Mouse (Mus musculus): Measurements from ENCODE around the gene Sdhaf1.

The Sdhaf1 gene

DNA sequence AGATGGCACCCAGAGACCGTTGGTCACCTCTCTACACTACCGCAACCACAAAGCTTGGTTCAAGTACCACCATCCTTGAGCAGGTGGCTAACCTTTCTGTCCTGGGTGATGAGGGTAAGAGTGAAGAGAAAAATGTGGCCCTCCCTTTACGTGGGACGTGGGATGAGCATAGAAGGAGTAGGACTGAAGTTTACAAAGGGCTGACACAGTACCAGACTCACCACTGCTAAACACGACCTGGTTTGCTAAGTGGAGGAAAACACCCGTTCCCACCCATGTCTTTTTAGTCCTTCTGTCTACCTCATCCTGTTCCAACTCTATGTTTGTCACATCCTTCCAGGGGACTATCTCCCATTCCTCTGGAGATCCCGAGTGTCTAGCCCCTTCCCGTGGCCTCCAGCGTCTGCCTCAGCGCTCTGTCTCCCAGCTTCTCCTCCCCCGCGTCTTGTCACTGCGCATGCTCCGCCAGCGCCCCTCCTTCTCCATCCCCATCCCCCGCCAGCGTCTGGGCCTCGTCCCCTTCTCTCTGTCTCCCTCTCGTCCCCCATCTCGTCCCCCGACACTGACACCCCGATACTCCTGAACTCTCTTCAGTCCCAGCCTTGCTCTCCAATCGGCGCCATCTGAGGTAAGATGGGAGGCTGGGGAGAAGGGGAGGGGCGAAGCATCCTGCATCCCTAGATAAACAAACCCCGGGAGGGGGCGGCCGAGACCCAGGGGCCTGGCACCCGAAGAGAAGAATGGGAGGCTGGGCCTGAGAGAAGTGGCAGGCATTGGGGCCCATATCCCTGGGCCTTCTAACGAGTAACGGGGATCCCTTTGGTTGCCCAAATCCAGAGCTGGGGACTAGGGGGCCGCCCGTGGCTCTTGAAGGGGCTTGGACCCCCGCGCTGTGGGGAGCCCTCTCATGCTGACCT lies 32.2 kb downstream of the Sdhaf1 start, which contains the start of gene Clip3:
TSS of gene Clip3 (plus strand) at position 514 of the 917 bp plus-strand sequence.
- peak; percentile 40 for DNase-seq

DNA sequence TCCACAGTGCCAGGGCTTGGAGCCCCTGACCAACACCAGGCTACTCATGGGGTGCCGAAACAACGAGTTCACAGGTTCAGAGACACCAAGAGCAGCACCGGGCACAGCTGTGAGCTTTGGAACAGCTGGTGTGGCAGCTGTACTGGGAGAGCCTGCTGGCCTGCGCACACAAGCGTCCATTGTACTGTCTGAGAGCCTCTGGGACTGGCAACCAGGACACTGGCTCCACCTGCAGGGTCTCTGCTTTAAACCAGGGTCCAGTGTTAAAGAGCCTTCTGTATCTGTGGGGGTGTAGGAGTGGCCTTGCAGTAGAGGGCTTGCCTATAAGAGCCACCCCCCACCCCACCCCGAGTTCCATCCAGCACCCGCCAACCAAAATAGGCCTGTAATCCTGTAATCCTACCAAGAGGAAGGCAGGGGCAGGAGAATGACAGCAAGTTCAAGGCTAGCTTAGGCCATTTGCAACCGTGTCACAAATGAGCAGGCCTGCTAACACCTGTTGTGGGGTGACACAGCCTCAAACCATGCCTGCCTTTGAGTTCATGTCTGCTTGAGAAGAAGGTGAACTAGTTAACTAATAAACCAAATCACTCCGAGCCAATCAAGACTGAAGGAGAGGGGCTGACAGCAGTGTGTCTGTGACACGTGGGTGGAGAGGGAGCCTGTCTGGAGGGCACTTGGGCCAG lies 33.8 kb downstream of the Sdhaf1 start:
- no peak for DNase-seq

DNA sequence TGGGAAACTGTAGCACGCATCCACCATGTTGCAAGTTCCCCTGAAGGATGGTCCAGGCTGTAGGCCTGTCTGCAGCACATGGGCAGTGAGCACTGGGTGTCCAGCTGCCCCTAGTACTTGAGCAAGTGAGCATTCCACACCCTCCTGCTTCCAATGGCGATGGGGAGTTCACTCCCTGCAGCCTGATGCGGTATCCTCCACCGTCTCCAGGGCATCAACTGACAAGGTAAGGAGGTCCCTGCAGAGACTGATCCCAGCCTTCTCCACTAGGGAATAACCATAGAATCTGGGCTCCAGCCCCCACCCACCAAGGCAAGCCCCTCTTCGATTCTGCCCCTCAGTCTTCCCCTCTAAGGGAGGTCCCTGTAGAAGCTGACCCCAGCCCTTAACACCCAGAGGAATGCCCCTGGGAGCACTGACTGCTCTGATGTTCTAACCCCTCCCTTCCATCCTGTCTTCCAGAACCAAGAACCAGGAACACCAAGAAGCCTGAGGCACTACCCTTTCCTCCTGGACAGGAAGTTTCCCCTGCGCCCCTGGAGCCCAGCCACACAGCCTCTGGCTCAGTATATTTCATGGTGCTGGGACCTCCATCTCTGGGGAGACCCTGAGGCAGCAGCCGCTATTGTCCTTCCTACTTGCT lies 34.5 kb downstream of the Sdhaf1 start:
- no peak for DNase-seq

DNA sequence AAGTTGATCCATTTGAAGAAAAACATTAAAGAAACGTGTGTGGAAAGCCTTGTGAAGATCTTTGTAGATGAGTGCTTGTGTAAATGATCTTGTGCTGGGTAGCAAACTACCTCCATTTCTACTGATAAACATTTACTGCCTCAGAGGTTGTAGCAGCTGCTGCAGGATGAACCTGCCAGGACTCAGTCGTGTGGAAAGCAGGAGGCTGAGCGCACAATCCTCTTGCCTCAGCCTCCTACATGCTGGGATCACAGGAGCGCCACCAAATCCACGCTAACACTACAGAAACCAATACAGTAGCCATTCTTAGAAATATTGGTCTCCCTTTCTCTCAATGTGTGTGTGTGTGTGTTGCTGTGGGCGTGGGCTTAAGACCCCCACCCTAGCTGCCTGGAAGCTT lies 35.6 kb downstream of the Sdhaf1 start:
- no peak for DNase-seq

DNA sequence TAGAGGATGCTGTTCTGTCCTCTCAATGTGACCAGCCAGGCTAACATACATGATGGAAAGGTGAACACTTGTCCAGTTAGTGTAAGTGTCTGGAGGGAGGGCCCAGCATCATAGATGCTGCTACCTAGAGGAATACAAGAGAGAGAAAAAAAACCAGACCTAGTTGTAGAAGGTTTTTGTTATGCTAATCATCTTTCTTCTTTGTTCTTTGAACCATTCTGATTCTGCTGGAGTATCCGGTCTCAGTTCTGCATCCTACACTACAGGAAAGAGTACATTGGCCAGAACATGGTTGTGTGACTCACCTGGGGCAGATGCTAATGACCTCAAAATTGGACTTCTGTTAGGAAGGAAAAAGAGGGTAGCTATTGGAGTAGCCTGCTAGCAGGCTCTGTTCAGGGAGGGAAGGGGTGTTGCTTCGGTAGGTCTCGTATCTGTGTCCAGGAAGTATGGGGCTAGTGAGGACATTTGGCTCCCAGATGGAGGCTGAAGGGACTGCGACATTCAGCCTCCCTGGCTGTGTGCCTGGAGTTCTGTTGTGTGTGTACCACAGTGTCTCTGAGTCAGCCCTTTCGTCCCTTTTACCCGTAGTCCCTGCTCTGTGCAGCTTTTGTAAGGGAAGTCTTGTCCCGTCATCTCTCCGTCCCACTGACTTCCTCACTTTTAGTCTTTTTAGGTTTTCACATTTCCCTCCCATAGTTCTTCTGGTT lies 36.8 kb downstream of the Sdhaf1 start:
- no peak for DNase-seq

DNA sequence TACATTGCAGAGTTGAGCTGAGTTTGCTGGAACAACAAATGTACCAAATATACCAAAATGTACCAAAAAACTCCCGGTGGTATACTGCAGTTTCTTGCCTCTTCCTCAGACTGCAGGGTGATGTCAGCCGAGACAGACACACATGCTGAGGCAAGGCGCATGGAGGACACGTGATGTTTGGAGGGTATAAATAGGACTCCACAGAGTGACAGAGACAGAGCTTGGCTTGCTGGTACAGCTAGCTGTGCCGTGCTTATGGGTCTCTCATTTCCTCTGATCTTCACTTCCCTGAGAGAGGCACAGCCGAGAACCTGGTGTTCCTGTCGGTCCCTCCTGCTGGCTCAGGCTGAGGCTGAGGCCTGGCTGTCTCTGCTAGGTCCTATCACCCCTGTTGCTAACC lies 41.0 kb downstream of the Sdhaf1 start:
- DNase-seq, result no peak

DNA sequence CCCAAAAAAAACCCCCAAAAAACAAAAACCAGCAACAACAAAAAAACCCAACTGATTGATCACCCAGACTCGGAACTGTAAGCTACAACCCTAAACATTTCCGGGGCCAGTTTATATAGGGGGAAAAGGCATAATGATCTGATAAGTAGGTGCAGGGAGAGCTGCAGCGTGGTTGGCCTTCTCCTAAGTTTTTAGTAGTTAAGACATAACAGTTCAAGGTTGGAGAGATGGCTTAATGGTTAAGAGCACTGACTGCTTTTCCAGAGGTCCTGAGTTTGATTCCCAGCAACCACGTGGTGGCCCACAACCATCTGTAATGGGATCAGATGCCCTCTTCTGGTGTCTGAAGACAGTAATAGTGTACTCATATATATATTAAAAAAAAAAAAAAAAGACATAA lies 42.2 kb downstream of the Sdhaf1 start:
- DNase-seq, result no peak

DNA sequence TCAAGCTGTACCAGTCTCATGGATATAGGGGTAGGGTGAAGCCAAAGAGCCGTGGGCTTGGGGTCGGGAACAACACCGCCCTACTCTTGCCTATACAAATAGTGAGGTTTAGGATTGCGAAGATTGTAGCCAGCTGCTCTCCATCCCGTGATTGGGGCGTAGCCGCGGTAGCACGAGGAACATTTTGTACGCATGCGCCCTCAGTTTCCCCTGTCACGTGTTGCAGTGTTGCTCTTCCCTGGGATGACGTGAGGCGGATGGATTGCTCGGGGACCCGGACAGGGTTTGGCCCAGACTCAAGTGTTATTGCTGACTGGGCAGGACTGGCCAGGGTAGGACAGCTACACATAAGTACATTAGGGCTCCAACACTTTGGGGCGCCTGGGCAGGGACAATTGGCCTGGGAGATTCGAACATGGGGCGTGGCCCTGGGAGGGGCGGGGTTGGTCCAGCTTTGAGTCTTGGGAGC lies 43.0 kb downstream of the Sdhaf1 start:
- DNase-seq, result peak; percentile 74

DNA sequence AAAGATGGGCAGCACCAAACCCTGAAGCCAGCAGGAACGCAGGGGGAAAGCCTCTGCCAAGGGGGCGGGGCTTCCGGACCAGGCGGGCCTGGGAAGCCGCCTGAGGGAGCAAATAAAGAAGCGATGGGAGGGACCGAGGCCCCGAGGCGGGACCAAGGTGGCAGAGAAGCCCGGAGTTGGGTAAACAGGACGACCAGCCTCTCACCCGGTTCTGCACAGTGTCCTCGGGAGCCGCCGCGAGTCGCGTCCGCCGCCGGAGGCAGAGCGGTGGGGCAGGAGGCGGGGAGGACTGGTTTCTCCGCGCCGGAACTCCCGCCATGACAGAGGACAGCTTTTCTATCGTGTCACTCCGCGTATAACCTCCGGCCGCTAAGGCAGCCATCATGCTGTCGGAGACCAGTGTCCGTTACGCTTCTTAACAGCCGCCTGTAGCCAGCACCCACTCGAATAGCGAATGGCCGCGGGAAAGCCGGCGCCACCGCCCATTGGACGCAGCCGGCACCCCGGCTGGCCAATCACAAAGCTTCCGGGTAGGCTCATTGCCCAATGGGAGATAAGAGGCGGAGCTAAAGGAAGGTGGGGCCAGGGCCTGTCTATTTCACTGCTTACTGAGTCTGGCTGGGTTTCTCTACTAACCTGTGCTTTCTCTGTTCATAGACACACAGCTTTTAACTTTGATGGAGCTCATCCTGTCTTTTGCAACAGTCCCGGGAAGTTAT lies 43.6 kb downstream of the Sdhaf1 start, which contains the start of the genes Thap8 and Wdr62:
TSS of gene Thap8 (plus strand) at position 144 of the 719 bp plus-strand sequence.
TSS of gene Wdr62 (minus strand) at position 469 of the 719 bp plus-strand sequence.
- peak; percentile 90 for DNase-seq

DNA sequence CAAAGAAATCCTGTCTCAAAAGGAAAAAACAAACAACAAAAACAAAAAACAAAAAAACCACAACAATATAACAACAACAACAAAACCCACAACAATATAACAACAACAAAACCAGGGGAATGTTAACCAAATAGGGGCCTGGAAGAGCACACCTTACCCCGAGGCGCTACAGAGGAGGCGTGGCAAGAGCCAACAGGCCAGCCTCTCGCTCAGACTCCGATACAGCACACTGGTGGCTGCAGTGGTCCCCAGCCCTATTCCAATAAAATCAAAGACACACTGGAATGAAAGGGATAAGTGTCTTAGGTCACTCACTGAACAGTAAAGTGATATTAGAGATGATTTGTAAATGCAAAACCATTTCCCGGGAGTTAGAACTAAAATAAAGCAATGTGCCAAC lies 44.2 kb downstream of the Sdhaf1 start:
- DNase-seq, result no peak

DNA sequence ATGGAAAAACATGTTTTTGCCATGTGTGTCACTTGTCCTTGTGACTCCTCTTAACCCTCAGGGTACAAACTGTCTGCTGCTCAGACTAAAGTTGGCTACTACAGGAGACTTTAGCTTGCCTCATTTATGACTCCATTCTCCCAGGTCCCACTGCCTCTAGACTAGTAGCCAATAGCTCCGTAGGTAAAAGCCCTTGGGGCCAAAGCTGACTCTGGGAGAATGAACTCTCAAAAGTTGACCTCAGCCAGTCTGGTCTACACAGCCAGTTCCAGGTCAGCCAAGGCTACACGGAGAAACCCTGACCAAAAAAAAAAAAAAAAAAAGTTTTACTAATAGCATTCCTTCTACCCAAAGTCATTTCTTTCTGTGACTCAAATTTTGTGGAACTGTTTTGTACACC lies 44.8 kb downstream of the Sdhaf1 start:
- DNase-seq, result no peak

DNA sequence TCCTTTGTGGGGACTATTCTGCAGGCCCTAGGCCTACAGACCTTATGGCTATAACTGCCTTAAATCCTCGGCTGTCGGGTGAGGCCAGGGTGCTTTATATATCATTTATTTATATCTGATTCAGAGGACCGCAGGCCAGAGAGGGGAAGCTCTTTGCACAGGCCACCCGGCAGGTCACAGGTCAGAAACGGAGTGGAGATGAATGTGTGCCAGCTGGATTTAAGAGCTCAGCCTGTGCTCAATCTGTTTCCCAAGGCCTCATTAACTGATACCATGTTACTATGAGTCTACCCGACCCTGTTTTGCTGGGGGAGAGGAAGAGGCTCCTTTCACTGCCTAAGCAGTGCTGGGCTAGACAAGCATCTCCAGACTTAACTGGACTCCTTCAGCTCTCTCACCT lies 49.3 kb downstream of the Sdhaf1 start:
- DNase-seq, result no peak

All from thymus, postnatal 25 days (tissue).